Mouse (Mus musculus): ENCODE data around the gene Idi1.

DNA sequence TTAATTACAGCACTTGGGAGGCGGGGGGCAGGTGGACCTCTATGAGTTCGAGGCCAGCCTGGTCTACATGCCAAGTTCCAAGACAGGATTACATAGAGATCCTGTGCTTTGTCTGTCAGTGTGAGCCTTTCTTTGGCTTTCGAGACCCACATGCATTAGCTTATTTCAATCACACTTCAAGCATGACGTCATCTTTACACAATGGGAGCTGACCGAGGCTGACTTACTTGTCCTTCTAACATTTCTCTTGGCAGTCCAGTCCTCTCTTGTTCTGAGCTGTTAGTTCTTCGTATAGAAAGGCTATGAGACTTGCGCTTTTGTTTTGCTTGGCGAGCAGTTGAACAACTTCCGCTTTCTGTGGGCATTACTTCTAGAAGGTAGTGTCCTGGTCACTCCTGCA is 24.4 kb upstream of the Idi1 start:
- no peak for TF ChIP-seq POLR2A (IDR thresholded peaks at IDR 0.05; ENCODE audit: extremely low read depth, insufficient read depth, low read length)
- TF ChIP-seq CTCF (IDR thresholded peaks at IDR 0.05; ENCODE audit: low read depth, low read length) = no peak

Measured in liver, adult 2 months (tissue).